Mouse (Mus musculus) kidney, embryonic 16.5 days (tissue): ENCODE data around the gene Syngap1. TPM values are rescaled to one million over a fixed set of nuclear protein-coding genes. Genes with fewer than 3 reads are reported as not detected.

Experiments used
- ATAC-seq: fragments of 200-750 bp; cut with Nextera tagmentation; 2 replicates; pipeline ENCODE4 v1.8.0; 2017; ENCODE audit warnings: moderate TSS enrichment; ENCODE audit not compliant: low FRiP score, low TSS enrichment
- H3K27ac ChIP-seq: fragments of 300-500 bp; sonication (generic); 2 replicates; pipeline ENCODE4 v1.5.1; 2014; ENCODE audit warnings: low read length
- H3K27me3 ChIP-seq: fragments of 300-500 bp; sonication (generic); 2 replicates; pipeline ENCODE4 v1.6.1; 2014; ENCODE audit warnings: low read length, control low read depth, mixed read lengths; ENCODE audit not compliant: insufficient read depth
- H3K36me3 ChIP-seq: fragments of 300-500 bp; sonication (generic); 2 replicates; pipeline ENCODE4 v1.6.1; 2014; ENCODE audit warnings: low read length, control low read depth, mixed read lengths; ENCODE audit not compliant: insufficient read depth
- H3K4me1 ChIP-seq: fragments of 300-500 bp; sonication (generic); 2 replicates; pipeline ENCODE4 v1.6.1; 2014; ENCODE audit warnings: low read length, control low read depth, mixed read lengths; ENCODE audit not compliant: insufficient read depth
- H3K4me2 ChIP-seq: fragments of 300-500 bp; sonication (generic); replicated peaks from 2 replicates; pipeline ENCODE4 v1.6.1; 2014; ENCODE audit warnings: low read depth, low read length
- H3K4me3 ChIP-seq: fragments of 300-500 bp; sonication (generic); 2 replicates; pipeline ENCODE4 v1.5.1; 2014; ENCODE audit warnings: mild to moderate bottlenecking, low read length
- H3K9ac ChIP-seq: fragments of 300-500 bp; sonication (generic); replicated peaks from 2 replicates; pipeline ENCODE4 v1.6.1; 2014; ENCODE audit warnings: low read length
- H3K9me3 ChIP-seq: fragments of 300-500 bp; sonication (generic); 2 replicates; pipeline ENCODE4 v1.6.1; 2016; ENCODE audit warnings: low read length, control low read depth
- WGBS: fragments of 180-500 bp; shearing (Covaris S2); extraction: QIAGEN DNeasy Blood & Tissue Kit; methylation state at CpG from one replicate; pipeline ENCODE4 v1.1.7; 2014; 5-methylcytosine and 5-hydroxymethylcytosine counted together
- polyA plus RNA-seq: library from polyadenylated mRNA; unstranded; fragments of >200 nt; fragmentation: Nextera tagmentation; extraction: Ambion mirVana; gene quantifications from 2 replicates; pipeline ENCODE4 v1.2.1, GENCODE M21; 2015

Gene Syngap1
- polyA plus RNA-seq, 1 experiment from 2014 or later = 1.1 TPM

DNA sequence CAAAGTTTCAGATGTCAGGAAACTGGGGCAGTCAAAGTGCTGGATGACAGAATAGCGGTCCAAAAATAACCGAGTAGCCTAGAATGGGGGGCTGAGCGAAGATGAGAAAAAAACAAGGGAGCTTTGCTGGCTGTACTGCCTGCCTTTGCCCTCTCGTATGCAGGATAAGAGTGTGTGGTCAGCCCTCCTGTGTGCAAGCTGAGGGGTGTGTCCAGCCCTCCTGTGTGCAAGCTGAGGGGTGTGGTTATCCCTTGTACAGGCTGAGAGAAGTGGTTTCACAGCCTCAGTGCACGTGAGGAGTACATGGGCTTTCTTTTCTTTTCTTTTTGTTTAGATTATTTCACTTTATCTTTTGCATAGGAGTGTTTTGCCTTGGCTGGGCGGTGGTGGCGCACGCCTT lies 54.5 kb downstream of the Syngap1 start:
- WGBS = 71% methylated on average over 8 of the region's 8 CpGs
- H3K4me3 ChIP-seq = no peak overlapping the region
- H3K4me2 ChIP-seq = no peak overlapping the region
- no peak overlapping the region for H3K27ac ChIP-seq
- no peak overlapping the region for H3K9ac ChIP-seq
- no peaks in the 10 kb centered on the region for H3K36me3 ChIP-seq
- no peaks in the 10 kb centered on the region for H3K27me3 ChIP-seq
- no peaks in the 10 kb centered on the region for H3K9me3 ChIP-seq
- no peak for ATAC-seq
- H3K4me1 ChIP-seq = 0 out of 2 replicates have a peak, but pooled peaks cover 4% of the 10 kb centered on the region

DNA sequence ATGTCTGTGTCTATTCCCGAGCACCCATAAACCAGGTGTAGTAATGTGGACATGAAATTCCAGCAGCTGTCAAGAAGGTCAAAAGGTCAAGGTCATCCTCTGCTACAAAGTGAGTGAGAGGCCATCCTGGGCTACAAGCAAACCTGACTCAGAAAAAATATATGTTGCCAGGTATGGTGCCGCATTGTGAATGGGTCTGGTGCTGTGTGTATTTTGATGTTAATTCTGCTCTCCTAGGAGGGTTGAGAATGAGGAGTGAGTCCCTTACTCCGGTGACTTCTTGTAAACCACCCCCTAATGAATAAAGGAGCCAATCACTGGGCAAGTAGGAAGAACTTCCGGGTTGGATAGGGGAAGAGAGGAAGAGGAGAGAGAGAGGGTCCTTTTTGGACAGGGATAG lies 56.6 kb downstream of the Syngap1 start:
- no peak overlapping the region for H3K9ac ChIP-seq
- H3K4me1 ChIP-seq = 0 out of 2 replicates have a peak, but pooled peaks cover 4% of the 10 kb centered on the region
- no peaks in the 10 kb centered on the region for H3K27me3 ChIP-seq
- no peak for ATAC-seq
- H3K27ac ChIP-seq = no peak overlapping the region
- 72% methylated on average over 4 of the region's 4 CpGs for WGBS
- H3K36me3 ChIP-seq = no peaks in the 10 kb centered on the region
- H3K9me3 ChIP-seq = no peaks in the 10 kb centered on the region
- no peak overlapping the region for H3K4me3 ChIP-seq
- no peak overlapping the region for H3K4me2 ChIP-seq

DNA sequence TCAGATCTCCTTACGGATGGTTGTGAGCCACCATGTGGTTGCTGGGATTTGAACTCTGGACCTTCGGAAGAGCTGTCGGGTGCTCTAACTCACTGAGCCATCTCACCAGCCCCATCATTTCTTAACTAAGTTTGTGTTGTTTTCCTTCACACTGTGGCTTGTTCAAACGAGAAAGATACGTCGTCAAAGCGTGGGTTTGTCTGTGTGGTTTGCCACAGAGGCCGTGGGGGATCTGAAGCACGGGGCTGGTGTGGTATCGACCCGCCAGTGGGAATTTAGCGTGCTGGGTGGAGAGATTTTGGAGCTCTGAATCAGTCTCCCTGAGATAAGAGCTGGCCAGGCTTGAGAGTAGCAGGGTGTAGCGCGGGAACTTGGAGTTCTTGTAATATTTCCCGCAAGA lies 57.2 kb downstream of the Syngap1 start:
- Histone ChIP-seq H3K27me3 (no peaks in the 10 kb centered on the region), H3K27ac (no peak overlapping the region), H3K36me3 (no peaks in the 10 kb centered on the region), H3K4me2 (no peak overlapping the region), H3K4me1 (0 out of 2 replicates have a peak, but pooled peaks cover 4% of the 10 kb centered on the region), H3K9me3 (no peaks in the 10 kb centered on the region), H3K9ac (no peak overlapping the region), H3K4me3 (no peak overlapping the region)
- ATAC-seq = no peak
- WGBS = 89% methylated on average over 15 of the region's 15 CpGs

DNA sequence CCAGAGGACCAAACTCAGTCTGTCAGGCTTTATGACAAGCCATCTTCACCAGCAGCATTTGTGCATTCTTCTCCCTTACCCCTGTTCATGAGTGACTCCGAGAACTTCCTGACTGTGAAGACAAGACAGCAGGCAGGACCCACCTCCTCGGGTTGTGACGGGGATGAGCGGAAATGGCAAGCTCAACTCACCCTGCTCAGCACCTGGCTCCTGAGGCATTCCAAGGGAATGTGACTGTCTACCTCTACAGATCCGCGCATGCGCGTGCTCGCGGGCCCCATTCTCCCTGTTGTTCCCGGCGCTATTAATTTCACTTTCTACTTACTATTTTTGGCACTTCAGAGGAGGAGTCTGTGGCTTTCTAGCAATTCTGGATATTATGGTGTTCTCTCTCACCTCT lies 58.9 kb downstream of the Syngap1 start:
- no peak for ATAC-seq
- H3K27ac ChIP-seq = no peak overlapping the region
- no peak overlapping the region for H3K9ac ChIP-seq
- 0 out of 2 replicates have a peak overlapping the region, but pooled peaks have one; percentile 2 for H3K4me2 ChIP-seq
- 62% methylated on average over 12 of the region's 12 CpGs for WGBS
- H3K36me3 ChIP-seq = no peaks in the 10 kb centered on the region
- H3K4me3 ChIP-seq = no peak overlapping the region
- H3K4me1 ChIP-seq = 0 out of 2 replicates have a peak, but pooled peaks cover 1% of the 10 kb centered on the region
- H3K27me3 ChIP-seq = no peaks in the 10 kb centered on the region
- peaks cover 5% of the 10 kb centered on the region; the same call in 1 of the 2 replicates for H3K9me3 ChIP-seq

DNA sequence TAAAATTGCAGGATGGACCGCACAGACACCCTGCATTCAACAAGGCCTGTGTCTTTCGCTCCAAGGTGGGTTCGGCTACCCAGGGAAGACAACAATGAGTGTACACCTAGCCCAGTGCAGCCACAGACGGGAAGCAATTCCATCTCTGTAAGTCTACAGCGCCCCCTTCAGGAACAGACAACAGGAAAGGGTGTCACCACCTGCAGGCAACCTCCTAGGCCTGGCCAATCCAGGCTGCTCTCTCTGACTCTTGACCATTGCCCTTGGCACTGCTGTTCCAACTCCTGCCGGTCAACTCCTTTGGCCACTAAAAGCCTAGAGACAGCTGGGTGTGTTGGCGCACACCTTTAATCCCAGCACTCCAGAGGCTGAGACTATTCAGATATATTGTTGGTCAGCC lies 60.1 kb downstream of the Syngap1 start:
- no peaks in the 10 kb centered on the region for H3K4me1 ChIP-seq
- no peak overlapping the region for H3K4me3 ChIP-seq
- H3K27me3 ChIP-seq = no peaks in the 10 kb centered on the region
- no peak for ATAC-seq
- H3K9me3 ChIP-seq = peaks cover 5% of the 10 kb centered on the region; the same call in 1 of the 2 replicates
- no peak overlapping the region for H3K27ac ChIP-seq
- no peak overlapping the region for H3K4me2 ChIP-seq
- no peak overlapping the region for H3K9ac ChIP-seq
- WGBS = 79% methylated on average over 7 of the region's 7 CpGs
- H3K36me3 ChIP-seq = no peaks in the 10 kb centered on the region

DNA sequence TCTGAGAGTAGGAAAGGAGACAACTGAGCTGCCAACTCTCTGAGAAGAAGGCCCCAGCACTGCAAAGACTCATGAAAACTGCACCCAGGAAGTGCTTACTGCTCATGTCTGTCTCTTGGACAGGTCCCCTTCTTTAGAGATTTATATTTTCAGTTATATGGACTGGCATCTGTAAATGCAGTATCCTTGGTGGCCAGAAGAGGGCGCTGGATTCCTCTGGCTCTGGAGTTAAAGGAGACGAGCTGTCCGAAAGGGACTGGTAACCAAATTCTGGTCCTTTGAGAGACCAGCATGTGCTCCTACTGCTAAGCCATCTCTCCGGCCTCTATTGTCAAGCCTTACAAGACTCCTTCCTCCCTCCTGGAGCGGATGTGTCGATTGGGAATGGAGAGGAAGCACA lies 60.8 kb downstream of the Syngap1 start:
- no peaks in the 10 kb centered on the region for H3K27me3 ChIP-seq
- WGBS = 57% methylated on average over 6 of the region's 6 CpGs
- ATAC-seq = no peak

DNA sequence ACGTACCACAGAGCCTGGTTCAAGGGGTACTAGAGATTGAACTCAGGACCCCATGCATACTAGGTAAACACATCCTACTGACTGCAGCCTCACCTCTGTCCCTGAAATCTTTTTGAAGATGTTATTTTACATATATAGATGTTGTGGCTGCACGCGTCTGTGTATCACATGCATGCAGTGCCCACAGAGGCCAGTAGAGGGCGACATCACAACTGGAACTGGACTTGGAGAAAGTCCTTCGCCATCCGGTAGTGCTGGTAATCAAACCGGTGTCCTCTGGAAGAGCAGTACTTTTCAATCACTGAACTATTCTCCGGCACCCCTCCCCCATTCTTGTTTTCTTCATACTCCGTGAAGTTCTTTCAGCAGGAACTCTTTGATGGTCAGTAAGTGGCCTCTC lies 63.4 kb downstream of the Syngap1 start:
- Histone ChIP-seq H3K27ac (no peak overlapping the region), H3K4me2 (no peak overlapping the region), H3K9me3 (peaks cover 5% of the 10 kb centered on the region; the same call in 1 of the 2 replicates), H3K27me3 (no peaks in the 10 kb centered on the region), H3K36me3 (no peaks in the 10 kb centered on the region), H3K4me1 (no peaks in the 10 kb centered on the region), H3K4me3 (no peak overlapping the region), H3K9ac (no peak overlapping the region)
- WGBS = 37% methylated on average over 9 of the region's 9 CpGs
- no peak for ATAC-seq

More for the DNA sequence above, 60.8 kb downstream of the Syngap1 start:
- Histone ChIP-seq H3K9me3 (peaks cover 5% of the 10 kb centered on the region; the same call in 1 of the 2 replicates), H3K4me2 (no peak overlapping the region), H3K4me1 (no peaks in the 10 kb centered on the region), H3K36me3 (no peaks in the 10 kb centered on the region), H3K27ac (no peak overlapping the region), H3K4me3 (no peak overlapping the region), H3K9ac (no peak overlapping the region)

DNA sequence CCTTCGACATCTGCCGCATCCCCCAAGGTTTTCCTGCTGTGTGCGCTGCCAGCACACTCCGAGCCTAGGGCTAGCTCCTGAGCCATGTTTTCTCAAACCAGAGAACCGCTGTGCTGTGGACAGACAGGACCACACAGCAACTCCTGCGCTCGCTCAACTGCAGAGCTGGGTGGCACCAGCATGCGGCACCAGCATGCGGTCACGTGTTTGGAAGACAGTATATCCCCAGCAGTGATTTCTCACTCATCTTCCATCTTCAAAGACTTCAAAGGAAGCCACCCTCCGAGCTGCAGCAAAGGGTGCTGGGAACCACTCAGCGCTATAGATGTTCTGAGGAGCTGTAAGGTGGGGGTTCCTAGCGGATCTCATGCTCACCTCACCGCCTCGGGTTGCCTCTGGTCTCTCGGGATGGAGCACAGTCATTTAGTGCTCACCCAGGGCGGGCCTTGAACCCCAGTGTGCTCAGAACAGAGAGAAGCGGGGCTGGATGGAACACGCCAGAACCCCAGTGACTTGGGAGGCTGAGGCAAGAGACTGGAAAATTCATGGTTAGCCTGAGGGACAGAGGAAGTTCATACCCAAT lies 63.9 kb downstream of the Syngap1 start:
- no peak overlapping the region for H3K4me2 ChIP-seq
- H3K9ac ChIP-seq = no peak overlapping the region
- peaks cover 5% of the 10 kb centered on the region; the same call in 1 of the 2 replicates for H3K9me3 ChIP-seq
- ATAC-seq = no peak
- WGBS = 40% methylated on average over 19 of the region's 19 CpGs
- H3K36me3 ChIP-seq = no peaks in the 10 kb centered on the region
- no peaks in the 10 kb centered on the region for H3K27me3 ChIP-seq
- no peak overlapping the region for H3K27ac ChIP-seq
- no peaks in the 10 kb centered on the region for H3K4me1 ChIP-seq
- no peak overlapping the region for H3K4me3 ChIP-seq

DNA sequence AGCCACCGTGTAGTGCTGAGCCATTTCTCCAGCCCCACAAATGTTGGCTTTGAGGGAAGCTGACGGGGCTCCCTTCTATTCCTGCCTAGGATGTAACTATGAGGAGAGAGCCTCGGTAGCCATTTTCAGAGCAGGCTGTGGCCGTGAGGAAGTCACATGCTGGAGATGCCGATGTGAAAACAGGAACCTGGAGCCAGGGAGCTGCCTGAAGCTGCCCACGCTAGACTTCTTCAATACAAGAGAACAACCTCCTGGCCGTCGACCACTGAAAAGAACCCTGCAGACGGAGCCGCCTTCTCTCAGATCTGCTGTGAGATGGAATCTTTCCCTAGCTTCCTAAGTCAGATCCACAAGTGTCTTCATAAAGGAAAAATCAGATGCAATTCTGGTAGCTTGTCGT lies 64.6 kb downstream of the Syngap1 start:
- no peak for ATAC-seq
- 56% methylated on average over 11 of the region's 11 CpGs for WGBS
- H3K27me3 ChIP-seq = no peaks in the 10 kb centered on the region

DNA sequence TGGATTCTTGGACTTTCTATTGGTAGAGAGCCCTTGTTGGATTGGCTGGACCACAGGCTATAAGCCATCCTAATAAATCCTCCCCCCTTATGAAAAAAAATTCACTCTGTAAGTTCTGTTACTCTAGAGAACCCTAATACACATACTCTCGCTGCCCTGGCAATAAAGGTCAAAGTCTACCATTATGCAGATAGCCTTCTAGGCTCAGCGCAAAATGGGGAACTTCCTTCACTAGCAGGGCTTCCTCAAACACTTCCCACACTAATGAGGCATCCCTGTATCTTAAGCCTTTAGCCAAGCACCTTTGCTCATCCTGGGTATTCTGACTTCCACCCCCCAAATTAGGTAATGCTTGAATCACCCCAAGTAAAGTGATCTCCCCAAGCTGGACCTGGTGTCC lies 67.2 kb downstream of the Syngap1 start:
- Histone ChIP-seq H3K27ac (no peak overlapping the region), H3K9ac (no peak overlapping the region), H3K4me1 (peaks cover 6% of the 10 kb centered on the region; the same call in 1 of the 2 replicates), H3K27me3 (no peaks in the 10 kb centered on the region), H3K9me3 (peaks cover 5% of the 10 kb centered on the region; the same call in 1 of the 2 replicates), H3K4me2 (no peak overlapping the region), H3K36me3 (no peaks in the 10 kb centered on the region), H3K4me3 (no peak overlapping the region)
- no peak for ATAC-seq
- WGBS = 87% methylated on average over 2 of the region's 2 CpGs

More for the DNA sequence above, 64.6 kb downstream of the Syngap1 start:
- H3K4me2 ChIP-seq = no peak overlapping the region
- H3K9me3 ChIP-seq = peaks cover 5% of the 10 kb centered on the region; the same call in 1 of the 2 replicates
- no peaks in the 10 kb centered on the region for H3K36me3 ChIP-seq
- H3K9ac ChIP-seq = no peak overlapping the region
- H3K4me3 ChIP-seq = no peak overlapping the region
- H3K4me1 ChIP-seq = no peaks in the 10 kb centered on the region
- no peak overlapping the region for H3K27ac ChIP-seq
